Mouse (Mus musculus) neural tube, embryonic 13.5 days (tissue): ENCODE data around the gene Defa37. TPM values are rescaled to one million over a fixed set of nuclear protein-coding genes. Genes with fewer than 3 reads are reported as not detected.
"Not testable (repeated sequence)": the region's sequence is repeated elsewhere in the genome, so short reads cannot be mapped to it uniquely, and the experiment has no call there.

Experiments
- ATAC-seq: fragments of 200-750 bp; cut with Nextera tagmentation; 2 replicates; pipeline ENCODE4 v1.8.0; 2017; ENCODE audit warnings: low read depth, mild to moderate bottlenecking, moderate TSS enrichment, moderate library complexity
- H3K27ac ChIP-seq: fragments of 300-500 bp; sonication (generic); replicated peaks from 2 replicates; pipeline ENCODE4 v1.5.1; 2015; ENCODE audit warnings: moderate library complexity, mild to moderate bottlenecking, inconsistent platforms
- H3K27me3 ChIP-seq: fragments of 300-500 bp; sonication (generic); 2 replicates; pipeline ENCODE4 v1.6.1; 2015; ENCODE audit warnings: mild to moderate bottlenecking, inconsistent platforms
- H3K36me3 ChIP-seq: fragments of 300-500 bp; sonication (generic); 2 replicates; pipeline ENCODE4 v1.6.1; 2015; ENCODE audit warnings: mild to moderate bottlenecking, inconsistent platforms
- H3K4me1 ChIP-seq: fragments of 300-500 bp; sonication (generic); replicated peaks from 2 replicates; pipeline ENCODE4 v1.6.1; 2015; ENCODE audit warnings: inconsistent platforms
- H3K4me2 ChIP-seq: fragments of 300-500 bp; sonication (generic); 2 replicates; pipeline ENCODE4 v1.6.1; 2015; ENCODE audit warnings: inconsistent platforms, mild to moderate bottlenecking, moderate library complexity
- H3K4me3 ChIP-seq: fragments of 300-500 bp; sonication (generic); 2 replicates; pipeline ENCODE4 v1.5.1; 2015; ENCODE audit warnings: mild to moderate bottlenecking, inconsistent platforms
- H3K9ac ChIP-seq: fragments of 300-500 bp; sonication (generic); 2 replicates; pipeline ENCODE4 v1.6.1; 2015; ENCODE audit warnings: moderate library complexity, mild to moderate bottlenecking, inconsistent platforms
- H3K9me3 ChIP-seq: fragments of 300-500 bp; sonication (generic); 2 replicates; pipeline ENCODE4 v1.6.1; 2016; ENCODE audit warnings: inconsistent platforms
- WGBS: fragments of 180-500 bp; shearing (Covaris S2); methylation state at CpG from one replicate; pipeline ENCODE4 v1.1.7; 2015; 5-methylcytosine and 5-hydroxymethylcytosine counted together
- polyA plus RNA-seq: library from polyadenylated mRNA; unstranded; fragments of >200 nt; fragmentation: Nextera tagmentation; extraction: Ambion mirVana; gene quantifications from 2 replicates; pipeline ENCODE4 v1.2.1, GENCODE M21; 2015

Defa37 gene
- not detected in 2 replicates for polyA plus RNA-seq

GRCm38 (mm10) chr8:21565086-21565485, at the start of gene Defa37:
Gene Defa37 (plus strand): TSS chr8:21565386.
- H3K9ac ChIP-seq, H3K4me1 ChIP-seq, H3K27me3 ChIP-seq, ATAC-seq, H3K4me2 ChIP-seq, H3K9me3 ChIP-seq, H3K4me3 ChIP-seq, H3K27ac ChIP-seq, H3K36me3 ChIP-seq: not testable (repeated sequence)
- WGBS, result no CpG with 5 or more reads among the region's 1 CpGs

- no CpG with 5 or more reads among the region's 2 CpGs for WGBS
- H3K4me3 ChIP-seq, H3K9ac ChIP-seq, H3K36me3 ChIP-seq, ATAC-seq, H3K4me1 ChIP-seq, H3K27ac ChIP-seq, H3K9me3 ChIP-seq, H3K4me2 ChIP-seq, H3K27me3 ChIP-seq: not testable (repeated sequence)
These were observed 36.5 kb upstream of the Defa37 start, which contains the start of gene Defa32 for GRCm38 (mm10) chr8:21528732-21529131. Gene Defa32 (plus strand): TSS chr8:21529032.

- H3K36me3 ChIP-seq, H3K27ac ChIP-seq, H3K4me3 ChIP-seq, H3K4me2 ChIP-seq, ATAC-seq, H3K9me3 ChIP-seq, H3K9ac ChIP-seq, H3K27me3 ChIP-seq, H3K4me1 ChIP-seq: not testable (repeated sequence)
- no CpG with 5 or more reads among the region's 1 CpGs for WGBS
These were observed 17.5 kb downstream of the Defa37 start, which contains the start of gene Defa28 for GRCm38 (mm10) chr8:21582706-21583105. Gene Defa28 (plus strand): TSS chr8:21583006.

GRCm38 (mm10) chr8:21594408-21594807, 29.2 kb downstream of the Defa37 start, which contains the start of gene Gm7861:
Gene Gm7861 (minus strand): TSS chr8:21594508.
- not testable (repeated sequence) for H3K4me2 ChIP-seq, H3K9ac ChIP-seq, H3K9me3 ChIP-seq, H3K27me3 ChIP-seq, H3K36me3 ChIP-seq, H3K4me3 ChIP-seq, H3K27ac ChIP-seq, H3K4me1 ChIP-seq, ATAC-seq
- no CpG with 5 or more reads among the region's 1 CpGs for WGBS

Other genes starting within 250 kb of the Defa37 start
- not detected in 2 replicates for gene Defa27, start 249.8 kb upstream of the Defa37 start, polyA plus RNA-seq
- not detected in 2 replicates for gene Defa29, start 238.4 kb upstream of the Defa37 start, polyA plus RNA-seq
- gene Defa2, start 186.9 kb upstream of the Defa37 start, polyA plus RNA-seq, result not detected in 2 replicates
- not detected in 2 replicates for gene Defa33, start 173.6 kb upstream of the Defa37 start, polyA plus RNA-seq
- gene Defa36, start 138.0 kb upstream of the Defa37 start, polyA plus RNA-seq, result not detected in 2 replicates
- not detected in 2 replicates for gene Gm7849, start 108.8 kb upstream of the Defa37 start, polyA plus RNA-seq
- not detected in 2 replicates for gene Defa20, start 56.1 kb upstream of the Defa37 start, polyA plus RNA-seq
- gene Defa32, start 36.4 kb upstream of the Defa37 start, polyA plus RNA-seq, result not detected in 2 replicates
- not detected in 2 replicates for gene Defa28, start 17.6 kb downstream of the Defa37 start, polyA plus RNA-seq
- gene Gm7861, start 29.1 kb downstream of the Defa37 start, polyA plus RNA-seq, result not detected in 2 replicates
- gene Defa26, start 52.8 kb downstream of the Defa37 start, polyA plus RNA-seq, result not detected in 2 replicates
- not detected in 2 replicates for gene Defa17, start 90.4 kb downstream of the Defa37 start, polyA plus RNA-seq
- not detected in 2 replicates for gene Defa34, start 100.4 kb downstream of the Defa37 start, polyA plus RNA-seq
- not detected in 2 replicates for gene AY761184, start 138.3 kb downstream of the Defa37 start, polyA plus RNA-seq
- gene Defa24, start 169.1 kb downstream of the Defa37 start, polyA plus RNA-seq, result not detected in 2 replicates